Comparison of ENCODE assay signal across 13 mouse cellular contexts in the genomic region with DNA sequence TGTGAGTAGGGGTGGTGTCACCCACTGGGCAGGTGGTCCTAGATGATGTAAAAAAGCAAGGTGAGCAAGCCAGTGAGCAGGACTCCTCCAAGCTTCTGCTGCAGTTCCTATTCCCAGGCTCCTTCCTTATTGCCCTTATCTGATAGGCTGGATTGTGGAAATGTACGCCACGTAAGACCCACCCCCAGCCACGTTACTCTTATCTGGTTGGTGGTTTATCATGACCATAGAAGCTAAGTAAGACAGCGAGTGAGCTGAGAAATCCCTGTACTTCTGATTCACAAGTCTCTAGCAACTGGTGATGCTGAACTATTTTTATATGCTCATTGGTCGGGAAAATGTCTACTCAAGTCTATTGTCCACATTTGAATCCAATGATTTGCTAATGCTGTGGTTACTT. TPM values are rescaled to one million over a fixed set of nuclear protein-coding genes. Genes with fewer than 3 reads are reported as not detected.
DNase-seq lines count a peak whose midpoint lies in the region; ATAC-seq and TF ChIP-seq lines count a peak whose summit lies in the region.
"Had no signal": no experiment of that assay in that cellular context is flagged by ENCODE, and none has a peak within 500 bp of the region (broad histone marks: within the 10 kb centered on the region; RNA-seq: fewer than 3 reads in every experiment).

No protein-coding gene starts in this region.

- H3K4me1 ChIP-seq in kidney, postnatal 0 days (replicated peaks; ENCODE audit: insufficient read depth, low read length): no peaks in the 10 kb centered on the region
- peaks cover 25% of the 10 kb centered on the region; the same call in 1 of the 2 replicates for H3K4me1 ChIP-seq in small intestine, adult 2 months (ENCODE audit: control insufficient read depth, insufficient read depth, insufficient read length, low read length)

- no peak for TF ChIP-seq CTCF in kidney, postnatal 0 days (IDR thresholded peaks at IDR 0.05; ENCODE audit: low read depth)
- no peak for TF ChIP-seq CTCF in small intestine, adult 2 months (IDR thresholded peaks at IDR 0.05; ENCODE audit: extremely low read depth, insufficient read length, insufficient replicate concordance, low read depth, low read length)

- ATAC-seq in kidney, postnatal 0 days (replicated peaks; ENCODE audit: low FRiP score, low read depth): no peak

- 74% methylated on average over 5 of the region's 5 CpGs for WGBS in kidney, postnatal 0 days
- 20% methylated on average over 5 of the region's 5 CpGs for WGBS in small intestine, adult 2 months

- H3K27me3 ChIP-seq in kidney, postnatal 0 days (ENCODE audit: insufficient read depth, low read length): no peaks in the 10 kb centered on the region
- H3K27me3 ChIP-seq in small intestine, adult 2 months (ENCODE audit: control insufficient read depth, insufficient read depth, low read length): no peaks in the 10 kb centered on the region

- no peaks in the 10 kb centered on the region for H3K36me3 ChIP-seq in kidney, postnatal 0 days (ENCODE audit: insufficient read depth, low read length)
- no peaks in the 10 kb centered on the region for H3K36me3 ChIP-seq in small intestine, adult 2 months (ENCODE audit: control insufficient read depth, insufficient read depth, low read length)

- DNase-seq in kidney, postnatal 0 days (ENCODE audit: low spot score): peak; percentile 72
- no peak for DNase-seq in kidney, postnatal 14 days
- DNase-seq in 416B (ENCODE audit: low read depth) (peak; percentile 69), adipocyte (ENCODE audit: low spot score) (peak; percentile 44)
- DNase-seq in cerebellum, adult 9-10 months: no peak
- no peak for DNase-seq in layer of hippocampus, adult 8-10 months (ENCODE audit: low spot score in 2 of 2)
- DNase-seq: cerebellum, adult 11 months; heart, postnatal 4 days; kidney, adult 11 months had no signal

- TF ChIP-seq POLR2A in small intestine, adult 2 months (IDR thresholded peaks at IDR 0.05; ENCODE audit: low read depth, low read length): no peak

- H3K27ac ChIP-seq in kidney, postnatal 0 days: no peak overlapping the region
- peak overlapping the region; percentile 56 for H3K27ac ChIP-seq in small intestine, adult 2 months (ENCODE audit: insufficient read depth, low read depth, low read length)
- H3K27ac ChIP-seq: liver, embryonic 14.5 days had no signal

- H3K9me3 ChIP-seq in kidney, postnatal 0 days (replicated peaks; ENCODE audit: low read length): no peaks in the 10 kb centered on the region

- no peak overlapping the region for H3K4me3 ChIP-seq in kidney, postnatal 0 days (replicated peaks; ENCODE audit: low read depth, low read length)
- no peak overlapping the region for H3K4me3 ChIP-seq in small intestine, adult 2 months (ENCODE audit: low read depth, low read length)

- no peak overlapping the region for H3K9ac ChIP-seq in kidney, postnatal 0 days (ENCODE audit: low read depth, low read length)
- H3K9ac ChIP-seq: liver, embryonic 14.5 days had no signal

- H3K4me2 ChIP-seq in kidney, postnatal 0 days (ENCODE audit: low read length): no peak overlapping the region

RNA-seq across cellular contexts. Expression of a gene that starts 8.3 kb away (rescaled TPM):
- polyA plus RNA-seq in kidney, postnatal 0 days (2015; fragmentation: Nextera tagmentation; extraction: Ambion mirVana): 177 and 224 TPM in 2 replicates
- polyA plus RNA-seq in small intestine, adult 2 months (2012; rRNA removed): 243 and 695 TPM in 2 replicates
- 100 to 1,000 TPM; 329 to 421 (median 351) TPM for total RNA-seq in layer of hippocampus, adult 8-10 months (2022)

RNA-seq across cellular contexts. Expression of a gene that starts 18.6 kb away (rescaled TPM):
- 21.8 and 22.1 TPM in 2 replicates for polyA plus RNA-seq in kidney, postnatal 0 days (2015; fragmentation: Nextera tagmentation; extraction: Ambion mirVana)
- polyA plus RNA-seq in small intestine, adult 2 months (2012; rRNA removed): 5.6 and 16.1 TPM in 2 replicates
- total RNA-seq in layer of hippocampus, adult 8-10 months (2022): 10 to 100 TPM; 11.1 to 14.4 (median 13.4) TPM

RNA-seq across cellular contexts. Expression of a gene that starts 39.8 kb away (rescaled TPM):
- 148 and 155 TPM in 2 replicates for polyA plus RNA-seq in kidney, postnatal 0 days (2015; fragmentation: Nextera tagmentation; extraction: Ambion mirVana)
- 26.7 and 56.7 TPM in 2 replicates for polyA plus RNA-seq in small intestine, adult 2 months (2012; rRNA removed)
- total RNA-seq in layer of hippocampus, adult 8-10 months (2022): 1 to 10 TPM; 3.1 to 5.0 (median 4.0) TPM

RNA-seq across cellular contexts. Expression of a gene that starts 57.0 kb away (rescaled TPM):
- polyA plus RNA-seq in kidney, postnatal 0 days (2015; fragmentation: Nextera tagmentation; extraction: Ambion mirVana): 0.14 and 0.17 TPM in 2 replicates
- polyA plus RNA-seq in small intestine, adult 2 months (2012; rRNA removed): 159 and 411 TPM in 2 replicates
- not detected for total RNA-seq in layer of hippocampus, adult 8-10 months (2022)
- total RNA-seq: heart, postnatal 4 days; layer of hippocampus, adult 18-20 months; megakaryocyte-erythroid progenitor cell, adult 5-6 weeks had no signal

Comparison
In these comparisons a context has a peak if more than half of its experiments do, and no peak if none do; other contexts are left out.
1. DNase-seq: peak in kidney, postnatal 0 days (single experiment), 416B (single experiment) and adipocyte (single experiment); none in kidney, postnatal 14 days (single experiment), cerebellum, adult 9-10 months (single experiment) and layer of hippocampus, adult 8-10 months (0 of 2).